Mouse (Mus musculus): ENCODE results near the gene Macrod2. TPM values are rescaled to one million over a fixed set of nuclear protein-coding genes. Genes with fewer than 3 reads are reported as not detected.

Macrod2 gene
- polyA plus RNA-seq, 1 experiment from 2014 or later, result 31.1 TPM

DNA sequence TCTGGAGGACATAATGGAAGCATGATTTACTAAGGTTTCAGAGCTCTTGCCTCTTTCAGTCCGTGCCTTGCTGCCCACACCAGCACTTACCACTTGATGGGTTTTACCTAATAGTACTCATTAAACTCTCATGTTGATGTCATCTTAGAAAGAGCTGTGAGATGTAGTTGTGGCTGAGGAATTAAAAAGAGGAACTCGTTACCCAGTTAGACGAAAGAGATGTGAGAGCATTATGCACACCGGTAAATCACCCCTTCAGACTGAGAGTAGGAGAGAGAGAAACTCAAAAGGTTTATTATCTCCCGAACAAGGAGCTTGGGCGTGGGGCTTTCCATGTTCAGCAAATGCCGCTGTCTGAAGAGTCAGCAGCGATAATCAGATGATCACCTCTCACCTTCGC is 458.4 kb downstream of the Macrod2 start:
- Histone ChIP-seq H3K4me3 (ENCODE audit: low read depth, low read length) (no peak overlapping the region), H3K27ac (ENCODE audit: low read depth) (no peak overlapping the region), H3K9ac (no peak overlapping the region), H3K9me3 (ENCODE audit: low read depth, low read length) (no peaks in the 10 kb centered on the region), H3K36me3 (ENCODE audit: insufficient read depth) (no peaks in the 10 kb centered on the region), H3K27me3 (ENCODE audit: insufficient read depth, low read length) (no peaks in the 10 kb centered on the region), H3K4me1 (ENCODE audit: insufficient read depth) (no peaks in the 10 kb centered on the region), H3K4me2 (no peak overlapping the region)
- 56% methylated on average over 9 of the region's 9 CpGs for WGBS
- ATAC-seq (ENCODE audit: insufficient read depth) (no peak), DNase-seq (no peak)
- no peak for TF ChIP-seq CTCF (IDR thresholded peaks at IDR 0.05; ENCODE audit: low read depth)

DNA sequence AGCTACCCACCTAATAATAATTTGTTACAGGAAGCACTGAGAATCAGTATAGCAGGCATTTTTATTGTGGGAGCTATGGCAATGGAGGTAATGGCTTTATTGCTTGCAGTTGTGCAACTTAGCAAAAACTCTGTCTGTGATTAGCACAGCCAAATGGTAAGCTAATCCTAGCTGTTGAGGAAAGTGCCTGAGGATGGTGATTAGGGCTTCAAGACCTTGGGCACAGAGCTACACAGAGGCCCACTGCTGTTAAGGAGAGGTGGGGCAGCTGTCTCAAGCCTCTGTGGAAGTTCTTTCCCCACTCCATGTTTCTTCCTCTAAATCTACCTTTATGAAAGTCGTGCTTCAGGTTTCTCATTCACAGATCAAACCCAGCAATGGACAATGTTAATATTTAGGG is 466.2 kb downstream of the Macrod2 start:
- DNase-seq, result no peak
- no peak overlapping the region for H3K9ac ChIP-seq
- no peaks in the 10 kb centered on the region for H3K9me3 ChIP-seq (ENCODE audit: low read depth, low read length)
- no peak for TF ChIP-seq CTCF (IDR thresholded peaks at IDR 0.05; ENCODE audit: low read depth)
- H3K4me2 ChIP-seq, result no peak overlapping the region
- no peaks in the 10 kb centered on the region for H3K27me3 ChIP-seq (ENCODE audit: insufficient read depth, low read length)
- H3K4me3 ChIP-seq (ENCODE audit: low read depth, low read length), result no peak overlapping the region
- 44% methylated on average over 1 of the region's 1 CpGs for WGBS
- ATAC-seq (ENCODE audit: insufficient read depth), result no peak
- no peak overlapping the region for H3K27ac ChIP-seq (ENCODE audit: low read depth)
- H3K36me3 ChIP-seq (ENCODE audit: insufficient read depth), result no peaks in the 10 kb centered on the region
- H3K4me1 ChIP-seq (ENCODE audit: insufficient read depth), result no peaks in the 10 kb centered on the region

DNA sequence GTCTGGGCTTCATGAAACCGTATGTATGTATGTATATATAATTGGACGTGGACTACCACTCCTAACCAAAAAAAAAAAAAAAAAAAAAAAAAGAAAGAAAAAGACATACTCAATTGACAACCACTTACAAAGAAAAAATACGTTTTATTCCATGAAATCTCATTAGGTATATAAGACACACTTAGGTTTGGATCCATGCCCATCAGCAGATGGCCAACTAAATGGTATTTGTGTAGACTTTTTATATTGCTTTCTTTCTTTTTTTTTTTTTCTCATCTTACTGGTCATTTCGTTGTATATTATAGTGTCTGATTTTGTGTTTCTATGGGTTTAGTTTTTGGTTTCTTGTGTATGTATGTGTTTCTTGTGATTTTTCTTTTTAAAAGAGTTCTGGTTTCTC is 467.6 kb downstream of the Macrod2 start:
- 78% methylated on average over 4 of the region's 4 CpGs for WGBS
- DNase-seq (no peak), ATAC-seq (ENCODE audit: insufficient read depth) (no peak)

GRCm38 (mm10) chr2:140865636-140866035 is 470.5 kb downstream of the Macrod2 start:
- WGBS, result 95% methylated on average over 1 of the region's 1 CpGs

More for the DNA sequence above, 467.6 kb downstream of the Macrod2 start:
- Histone ChIP-seq H3K9me3 (ENCODE audit: low read depth, low read length) (no peaks in the 10 kb centered on the region), H3K4me1 (ENCODE audit: insufficient read depth) (no peaks in the 10 kb centered on the region), H3K27ac (ENCODE audit: low read depth) (no peak overlapping the region), H3K27me3 (ENCODE audit: insufficient read depth, low read length) (no peaks in the 10 kb centered on the region), H3K36me3 (ENCODE audit: insufficient read depth) (no peaks in the 10 kb centered on the region), H3K9ac (no peak overlapping the region), H3K4me2 (no peak overlapping the region), H3K4me3 (ENCODE audit: low read depth, low read length) (no peak overlapping the region)
- TF ChIP-seq CTCF (IDR thresholded peaks at IDR 0.05; ENCODE audit: low read depth), result no peak

DNA sequence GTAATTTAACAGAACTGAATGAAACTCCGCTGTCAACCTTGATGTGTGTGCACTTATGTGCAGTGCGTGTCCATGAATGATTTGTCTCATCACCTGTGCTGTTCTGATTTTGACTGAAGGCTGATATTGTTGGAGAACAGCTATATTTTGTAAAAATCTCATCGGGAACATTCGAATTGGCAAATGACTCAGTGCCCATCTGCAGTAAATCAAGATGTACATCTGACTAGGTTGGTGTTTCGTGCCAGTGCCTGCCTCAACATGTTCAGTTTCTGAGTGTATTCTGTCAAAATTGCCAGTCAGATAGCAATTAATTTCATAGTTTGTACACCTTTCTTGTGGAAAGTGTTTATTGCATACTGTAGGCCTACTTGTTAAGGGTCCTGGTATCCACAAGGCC is 472.0 kb downstream of the Macrod2 start:
- ATAC-seq (ENCODE audit: insufficient read depth), result no peak
- Histone ChIP-seq H3K27ac (ENCODE audit: low read depth) (no peak overlapping the region), H3K4me1 (ENCODE audit: insufficient read depth) (no peaks in the 10 kb centered on the region), H3K27me3 (ENCODE audit: insufficient read depth, low read length) (no peaks in the 10 kb centered on the region), H3K9ac (no peak overlapping the region), H3K9me3 (ENCODE audit: low read depth, low read length) (no peaks in the 10 kb centered on the region), H3K36me3 (ENCODE audit: insufficient read depth) (no peaks in the 10 kb centered on the region), H3K4me3 (ENCODE audit: low read depth, low read length) (no peak overlapping the region), H3K4me2 (no peak overlapping the region)
- TF ChIP-seq CTCF (IDR thresholded peaks at IDR 0.05; ENCODE audit: low read depth), result no peak
- DNase-seq, result no peak
- WGBS, result 91% methylated on average over 5 of the region's 5 CpGs

More at GRCm38 (mm10) chr2:140865636-140866035, 470.5 kb downstream of the Macrod2 start:
- Histone ChIP-seq H3K4me3 (ENCODE audit: low read depth, low read length) (no peak overlapping the region), H3K9ac (no peak overlapping the region), H3K27ac (ENCODE audit: low read depth) (no peak overlapping the region), H3K27me3 (ENCODE audit: insufficient read depth, low read length) (no peaks in the 10 kb centered on the region), H3K4me2 (no peak overlapping the region), H3K4me1 (ENCODE audit: insufficient read depth) (no peaks in the 10 kb centered on the region), H3K36me3 (ENCODE audit: insufficient read depth) (no peaks in the 10 kb centered on the region), H3K9me3 (ENCODE audit: low read depth, low read length) (no peaks in the 10 kb centered on the region)
- no peak for DNase-seq
- no peak for TF ChIP-seq CTCF (IDR thresholded peaks at IDR 0.05; ENCODE audit: low read depth)
- no peak for ATAC-seq (ENCODE audit: insufficient read depth)

DNA sequence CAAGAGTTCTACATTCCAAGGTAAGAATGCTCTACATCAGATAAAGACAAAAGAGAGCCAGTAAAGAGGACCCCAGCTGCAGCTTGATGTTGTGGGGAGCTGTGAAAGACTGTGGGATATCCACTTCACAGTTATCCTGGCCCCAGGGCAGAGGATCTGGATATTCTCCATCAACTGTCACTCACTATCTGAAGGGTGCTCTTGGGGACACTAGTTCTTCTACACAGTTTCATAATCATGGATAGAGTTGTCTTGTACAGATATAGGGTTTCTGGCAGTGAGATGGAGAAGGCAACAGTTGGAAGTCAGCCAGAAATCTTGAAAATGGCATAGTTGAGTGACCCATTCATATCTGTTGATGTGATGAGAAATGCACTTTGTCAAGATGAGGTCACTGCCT is 490.1 kb downstream of the Macrod2 start:
- ATAC-seq (ENCODE audit: insufficient read depth) (peak; percentile 21; the same call in 1 of the 2 replicates), DNase-seq (peak; percentile 24)
- Histone ChIP-seq H3K4me3 (ENCODE audit: low read depth, low read length) (no peak overlapping the region), H3K4me2 (no peak overlapping the region), H3K36me3 (ENCODE audit: insufficient read depth) (no peaks in the 10 kb centered on the region), H3K4me1 (ENCODE audit: insufficient read depth) (no peaks in the 10 kb centered on the region), H3K27ac (ENCODE audit: low read depth) (no peak overlapping the region), H3K9me3 (ENCODE audit: low read depth, low read length) (no peaks in the 10 kb centered on the region), H3K9ac (no peak overlapping the region), H3K27me3 (ENCODE audit: insufficient read depth, low read length) (no peaks in the 10 kb centered on the region)
- no peak for TF ChIP-seq CTCF (IDR thresholded peaks at IDR 0.05; ENCODE audit: low read depth)

GRCm38 (mm10) chr2:140890683-140891082 is 495.6 kb downstream of the Macrod2 start:
- H3K9me3 ChIP-seq (ENCODE audit: low read depth, low read length), result no peaks in the 10 kb centered on the region
- TF ChIP-seq CTCF (IDR thresholded peaks at IDR 0.05; ENCODE audit: low read depth), result no peak
- no peak overlapping the region for H3K27ac ChIP-seq (ENCODE audit: low read depth)
- DNase-seq (no peak), ATAC-seq (ENCODE audit: insufficient read depth) (no peak)
- no peak overlapping the region for H3K4me2 ChIP-seq
- no peaks in the 10 kb centered on the region for H3K36me3 ChIP-seq (ENCODE audit: insufficient read depth)
- H3K27me3 ChIP-seq (ENCODE audit: insufficient read depth, low read length), result no peaks in the 10 kb centered on the region
- H3K4me1 ChIP-seq (ENCODE audit: insufficient read depth), result no peaks in the 10 kb centered on the region
- H3K4me3 ChIP-seq (ENCODE audit: low read depth, low read length), result no peak overlapping the region
- H3K9ac ChIP-seq, result no peak overlapping the region
